Mouse (Mus musculus) thymus, adult 2 months (tissue): Measurements from ENCODE around the gene Slc12a5. TPM values are rescaled to one million over a fixed set of nuclear protein-coding genes. Genes with fewer than 3 reads are reported as not detected.
A peak's percentile ranks its signal among the peaks of the same experiment; 100 is the strongest.

Experiments used
- DNase-seq: peaks from one replicate; pipeline ENCODE4 v3.0.0; 2021
- H3K27ac ChIP-seq: fragments of 200-500 bp; 2 replicates; pipeline ENCODE4 v1.5.1; 2012; ENCODE audit warnings: low read length, control low read depth; ENCODE audit not compliant: control insufficient read depth, insufficient read depth
- H3K27me3 ChIP-seq: fragments of 200-500 bp; 2 replicates; pipeline ENCODE4 v1.6.1; 2012; ENCODE audit warnings: mild to moderate bottlenecking, low read length, moderate library complexity, mixed read lengths; ENCODE audit not compliant: control insufficient read depth, insufficient read depth
- H3K36me3 ChIP-seq: fragments of 200-500 bp; 2 replicates; pipeline ENCODE4 v1.6.1; 2012; ENCODE audit warnings: mild to moderate bottlenecking, low read length, moderate library complexity; ENCODE audit not compliant: control insufficient read depth, insufficient read depth
- H3K4me1 ChIP-seq: fragments of 200-500 bp; replicated peaks from 2 replicates; pipeline ENCODE4 v1.6.1; 2012; ENCODE audit warnings: low read length; ENCODE audit not compliant: control insufficient read depth, insufficient read depth
- H3K4me3 ChIP-seq: fragments of 200-500 bp; 2 replicates; pipeline ENCODE4 v1.5.1; 2012; ENCODE audit warnings: mild to moderate bottlenecking, low read length, control low read depth, moderate library complexity; ENCODE audit not compliant: control insufficient read depth, insufficient read depth
- CTCF ChIP-seq: fragments of 200-500 bp; IDR thresholded peaks from 2 replicates; pipeline ENCODE4 v1.5.1; 2012; ENCODE audit warnings: mild to moderate bottlenecking, control low read depth, low read length, moderate library complexity, borderline replicate concordance; ENCODE audit not compliant: control insufficient read depth, poor library complexity, insufficient read depth; ENCODE audit errors: extremely low read depth
- POLR2A ChIP-seq: fragments of 200-500 bp; IDR thresholded peaks from 2 replicates; pipeline ENCODE4 v1.6.1; 2012; ENCODE audit warnings: mild to moderate bottlenecking, low read length, control low read depth, moderate library complexity; ENCODE audit not compliant: control insufficient read depth, poor library complexity, insufficient read depth; ENCODE audit errors: extremely low read depth
- WGBS: fragments of 180-500 bp; shearing (Covaris S2); methylation state at CpG from one replicate; pipeline ENCODE4 v1.1.7; 2018; 5-methylcytosine and 5-hydroxymethylcytosine counted together
- polyA plus RNA-seq: library from polyadenylated mRNA; depleted of rRNA; stranded (reverse); fragments of >200 nt; gene quantifications from 2 replicates; pipeline ENCODE4 v1.2.3, GENCODE M21; 2012

Slc12a5 gene
- polyA plus RNA-seq, 1 experiment = 1.3 TPM

DNA sequence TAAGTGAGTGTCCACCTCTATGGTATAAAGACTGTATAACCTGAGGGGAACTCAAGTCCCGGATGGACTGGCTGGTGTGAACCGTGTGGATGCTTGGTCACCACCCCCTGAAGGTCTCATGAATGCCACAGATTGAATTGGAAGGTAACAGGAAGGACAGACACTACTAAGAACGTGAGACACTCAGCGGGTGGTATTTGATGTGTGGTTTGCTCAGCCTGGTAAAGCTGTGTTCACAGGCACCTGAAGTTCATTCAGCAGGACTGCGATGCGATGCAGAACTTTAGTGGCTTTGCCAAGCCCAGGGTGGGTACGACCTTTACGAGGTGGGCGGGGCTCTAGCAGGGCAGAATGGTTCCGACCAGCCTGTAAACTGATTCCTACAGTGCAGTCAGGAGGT is 43.2 kb upstream of the Slc12a5 start:
- H3K36me3 ChIP-seq = peaks cover 9% of the 10 kb centered on the region
- H3K27ac ChIP-seq = no peak overlapping the region
- peaks cover 22% of the 10 kb centered on the region for H3K4me1 ChIP-seq
- 53% methylated on average over 10 of the region's 10 CpGs for WGBS
- TF ChIP-seq POLR2A (no peak), CTCF (no peak)
- peak; percentile 24 for DNase-seq
- H3K4me3 ChIP-seq = no peak overlapping the region
- no peaks in the 10 kb centered on the region for H3K27me3 ChIP-seq

DNA sequence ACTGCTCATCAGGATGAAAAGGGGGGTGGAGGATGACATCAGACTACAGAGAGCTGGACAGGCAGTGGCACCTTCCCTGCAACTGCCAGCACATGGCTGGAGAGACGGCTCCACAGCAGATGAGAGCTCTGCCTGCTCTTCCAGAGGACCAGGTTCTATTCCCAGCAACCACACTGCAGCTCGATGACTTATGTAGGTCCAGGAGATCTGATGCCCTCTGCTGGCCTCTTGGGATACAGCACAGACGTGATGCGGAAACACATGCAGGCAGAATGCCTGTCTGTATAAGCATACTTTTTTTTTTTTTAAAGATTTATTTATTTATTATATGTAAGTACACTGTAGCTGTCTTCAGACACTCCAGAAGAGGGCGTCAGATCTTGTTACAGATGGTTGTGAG is 42.3 kb upstream of the Slc12a5 start:
- DNase-seq = peak; percentile 57
- no peak overlapping the region for H3K27ac ChIP-seq
- peaks cover 13% of the 10 kb centered on the region for H3K4me1 ChIP-seq
- H3K27me3 ChIP-seq = no peaks in the 10 kb centered on the region
- H3K4me3 ChIP-seq = no peak overlapping the region
- WGBS = 81% methylated on average over 5 of the region's 5 CpGs
- peaks cover 9% of the 10 kb centered on the region for H3K36me3 ChIP-seq
- TF ChIP-seq CTCF (peak; percentile 70; the same call in 1 of the 2 replicates), POLR2A (no peak)

GRCm38 (mm10) chr2:164921984-164922383 is 38.6 kb upstream of the Slc12a5 start:
- WGBS = 83% methylated on average over 7 of the region's 7 CpGs
- Histone ChIP-seq H3K27me3 (no peaks in the 10 kb centered on the region), H3K4me3 (no peak overlapping the region), H3K27ac (no peak overlapping the region), H3K4me1 (peaks cover 5% of the 10 kb centered on the region; the same call in 1 of the 2 replicates), H3K36me3 (peaks cover 9% of the 10 kb centered on the region)
- DNase-seq = no peak
- TF ChIP-seq CTCF (no peak), POLR2A (no peak)

GRCm38 (mm10) chr2:164923291-164923690 is 37.3 kb upstream of the Slc12a5 start:
- 98% methylated on average over 4 of the region's 4 CpGs for WGBS

GRCm38 (mm10) chr2:164924100-164924857 is 36.3 kb upstream of the Slc12a5 start:
- TF ChIP-seq CTCF = peak; percentile 84
- no peak for TF ChIP-seq POLR2A
- DNase-seq = peak; percentile 89
- Histone ChIP-seq H3K36me3 (peaks cover 5% of the 10 kb centered on the region), H3K4me3 (no peak overlapping the region), H3K4me1 (0 out of 2 replicates have a peak, but pooled peaks cover 2% of the 10 kb centered on the region), H3K27ac (no peak overlapping the region), H3K27me3 (no peaks in the 10 kb centered on the region)
- WGBS = 49% methylated on average over 11 of the region's 11 CpGs

More at GRCm38 (mm10) chr2:164923291-164923690, 37.3 kb upstream of the Slc12a5 start:
- TF ChIP-seq POLR2A = no peak
- TF ChIP-seq CTCF = no peak
- no peak for DNase-seq
- Histone ChIP-seq H3K27me3 (no peaks in the 10 kb centered on the region), H3K4me3 (no peak overlapping the region), H3K36me3 (peaks cover 9% of the 10 kb centered on the region), H3K4me1 (0 out of 2 replicates have a peak, but pooled peaks cover 2% of the 10 kb centered on the region), H3K27ac (no peak overlapping the region)

- DNase-seq = no peak
- Histone ChIP-seq H3K4me3 (no peak overlapping the region), H3K4me1 (peaks cover 14% of the 10 kb centered on the region), H3K36me3 (no peaks in the 10 kb centered on the region), H3K27ac (no peak overlapping the region), H3K27me3 (peaks cover 3% of the 10 kb centered on the region; the same call in 1 of the 2 replicates)
- TF ChIP-seq CTCF = no peak
- TF ChIP-seq POLR2A = no peak
- 55% methylated on average over 11 of the region's 11 CpGs for WGBS
These were observed 29.7 kb upstream of the Slc12a5 start for GRCm38 (mm10) chr2:164930706-164931581.
